Mouse (Mus musculus): ENCODE results near the gene Gm21981. TPM values are rescaled to one million over a fixed set of nuclear protein-coding genes. Genes with fewer than 3 reads are reported as not detected.
"Not testable (repeated sequence)": the region's sequence is repeated elsewhere in the genome, so short reads cannot be mapped to it uniquely, and the experiment has no call there.

Gene Gm21981
- total RNA-seq, 2 experiments from 2014 or later: 1.1 to 1.5 TPM

- no peak for DNase-seq
Observed at GRCm38 (mm10) chr17:47663009-47663713, 31.1 kb downstream of the Gm21981 start.

DNA sequence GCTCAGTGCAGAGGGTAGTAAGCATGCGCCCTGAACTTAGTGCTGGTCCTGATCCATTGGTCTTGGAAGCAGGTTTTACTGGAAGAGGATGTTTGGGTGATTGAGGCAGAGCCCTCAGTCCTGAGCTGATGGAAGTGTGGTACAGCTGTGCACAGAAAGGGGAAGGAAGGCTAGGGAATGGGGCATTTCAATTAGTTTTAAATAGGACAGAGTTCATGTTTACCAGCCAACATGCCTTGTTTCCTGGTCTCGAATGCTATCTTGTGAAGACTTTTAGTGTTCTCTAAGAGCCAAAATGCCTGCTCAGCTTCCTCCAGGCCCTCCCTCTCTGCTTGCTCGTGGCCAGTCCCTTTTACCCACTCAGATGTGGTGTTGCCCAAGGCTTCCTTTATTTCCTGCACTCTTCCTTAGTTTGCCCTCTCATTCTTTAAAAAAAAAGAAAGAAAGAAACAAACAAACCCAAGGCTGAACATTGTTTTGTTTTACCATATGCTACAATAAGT lies 35.5 kb downstream of the Gm21981 start:
- DNase-seq: no peak

GRCm38 (mm10) chr17:47657901-47658300 lies 36.4 kb downstream of the Gm21981 start:
- no peak for DNase-seq

DNA sequence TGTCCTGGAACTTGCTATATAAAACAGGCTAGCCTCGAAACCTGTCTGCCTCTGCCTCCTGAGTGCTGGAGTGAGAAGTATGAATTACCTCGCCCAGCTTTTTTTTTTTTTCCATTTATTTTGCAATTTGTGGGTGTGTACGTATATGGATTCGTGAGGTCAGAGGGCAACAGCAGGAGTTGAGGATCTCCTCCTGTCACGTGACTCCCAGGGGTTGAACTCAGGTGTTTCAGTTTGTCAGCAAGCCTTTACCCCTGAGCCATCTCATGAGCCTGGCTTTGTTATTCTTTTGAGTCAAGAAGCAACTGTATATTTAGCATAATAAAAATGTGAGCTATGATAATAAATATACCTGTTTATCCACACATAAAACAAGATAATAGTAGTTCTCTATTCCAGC lies 38.6 kb downstream of the Gm21981 start:
- DNase-seq: no peak

DNA sequence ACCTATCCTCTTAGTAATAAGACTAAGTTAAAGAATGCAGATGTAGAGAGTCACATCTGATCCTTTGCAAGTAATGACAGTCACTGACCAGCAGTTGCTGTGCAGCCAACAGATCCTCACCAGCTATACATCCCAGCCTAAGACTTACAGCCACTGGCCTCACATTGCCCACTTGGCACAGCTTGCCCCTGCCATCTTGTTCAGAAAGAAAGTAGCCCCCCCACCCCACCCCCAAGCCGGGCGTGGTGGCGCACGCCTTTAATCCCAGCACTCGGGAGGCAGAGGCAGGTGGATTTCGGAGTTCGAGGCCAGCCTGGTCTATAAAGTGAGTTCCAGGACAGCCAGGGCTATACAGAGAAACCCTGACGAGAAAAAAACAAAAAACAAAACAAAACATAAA lies 39.9 kb downstream of the Gm21981 start:
- DNase-seq: not testable (repeated sequence)

DNA sequence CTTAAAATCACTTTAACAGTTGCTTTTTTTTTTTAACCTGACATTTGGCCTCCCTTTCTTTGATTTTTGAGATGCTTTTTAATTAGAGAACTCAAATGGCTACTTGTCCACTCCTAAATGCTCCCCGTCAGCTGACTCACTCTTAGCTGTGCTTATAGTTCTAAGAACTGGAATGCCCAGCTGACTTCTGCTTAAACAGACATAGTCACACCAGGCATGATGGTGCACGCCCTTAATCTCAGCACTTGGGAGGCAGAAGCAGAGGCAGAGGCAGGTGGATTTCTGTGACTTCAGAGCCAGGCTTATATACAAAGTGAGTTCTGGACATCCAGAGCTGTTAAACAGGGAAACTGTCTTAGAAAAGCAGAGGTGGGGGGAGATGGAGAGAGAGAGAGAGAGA lies 42.3 kb downstream of the Gm21981 start:
- DNase-seq: no peak

GRCm38 (mm10) chr17:47648966-47649365 lies 45.3 kb downstream of the Gm21981 start:
- no peak for DNase-seq

DNA sequence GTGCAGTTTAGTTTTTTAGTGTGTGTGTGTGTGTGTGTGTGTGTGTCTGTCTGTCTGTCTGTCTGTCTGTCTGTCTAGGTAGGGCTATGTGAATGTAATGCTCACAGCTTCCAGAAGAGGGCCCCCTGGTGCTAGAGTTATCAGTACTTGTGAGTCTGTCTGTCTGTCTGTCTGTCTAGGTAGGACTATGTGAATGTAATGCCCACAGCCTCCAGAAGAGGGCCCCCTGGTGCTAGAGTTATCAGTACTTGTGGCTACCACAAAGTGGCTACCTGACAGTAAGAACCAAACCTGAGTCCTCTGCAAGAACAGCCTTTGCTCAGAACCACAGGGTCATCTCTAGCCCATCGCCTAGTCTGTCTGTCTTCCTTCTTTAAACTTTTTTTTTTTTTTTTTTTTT lies 47.6 kb downstream of the Gm21981 start:
- DNase-seq: peak; percentile 77

DNA sequence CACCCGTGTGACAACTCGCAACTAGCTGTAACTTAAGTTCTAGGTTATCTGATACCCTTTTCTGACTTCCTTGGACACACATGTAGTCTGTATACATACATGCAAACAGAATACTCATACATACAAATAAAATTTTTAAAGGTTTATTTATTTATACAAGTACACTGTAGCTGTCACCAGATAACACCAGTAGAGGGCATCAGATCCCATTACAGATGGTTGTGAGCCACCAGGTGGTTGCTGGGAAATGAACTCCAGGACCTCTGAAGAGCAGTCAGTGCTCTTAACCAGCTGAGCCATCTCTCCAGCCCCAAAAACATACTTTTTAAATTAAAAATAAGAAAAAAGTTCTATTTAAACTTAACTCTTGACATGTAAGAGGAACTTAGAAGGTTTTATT lies 51.3 kb downstream of the Gm21981 start:
- no peak for DNase-seq

Other genes with a start within 250 kb of the Gm21981 start
- gene Taf8, start 192.2 kb downstream of the Gm21981 start, total RNA-seq (2021): 10 to 100 TPM; 15.4 to 19.1 TPM
- gene Ccnd3, start 189.4 kb downstream of the Gm21981 start, total RNA-seq (2021): 100 to 1,000 TPM; 178 to 185 TPM
- gene Bysl, start 83.0 kb downstream of the Gm21981 start, total RNA-seq (2021): 10 to 100 TPM; 14.1 to 16.6 TPM
- gene Med20, start 82.9 kb downstream of the Gm21981 start, total RNA-seq (2021): 10 to 100 TPM; 38.1 to 39.8 TPM
- gene Gm20517, start 82.9 kb downstream of the Gm21981 start, total RNA-seq (2021): 1 to 10 TPM; 2.8 to 5.5 TPM
- 1 to 10 TPM; 6.8 to 9.0 TPM for gene Usp49, start 63.8 kb downstream of the Gm21981 start, total RNA-seq (2021)
- gene Tomm6, start 6.1 kb downstream of the Gm21981 start, total RNA-seq (2021): 100 to 1,000 TPM; 223 to 226 TPM
- 1 to 10 TPM; 3.2 to 7.5 TPM for gene Frs3, start 5.4 kb downstream of the Gm21981 start, total RNA-seq (2021)
- gene Prickle4, start 281 bp upstream of the Gm21981 start, total RNA-seq (2021): 1 to 10 TPM; 2.2 to 4.8 TPM
- gene Pgc, start 32.4 kb upstream of the Gm21981 start, total RNA-seq (2021): not detected
- 10 to 100 TPM; 19.9 to 29.7 TPM for gene Tfeb, start 42.6 kb upstream of the Gm21981 start, total RNA-seq (2021)
- gene Mdfi, start 140.2 kb upstream of the Gm21981 start, total RNA-seq (2021): 1 to 10 TPM; 4.2 to 5.3 TPM
- 10 to 100 TPM; 24.8 to 25.6 TPM for gene Foxp4, start 230.2 kb upstream of the Gm21981 start, total RNA-seq (2021)

Measured in adrenal gland, postnatal 10 days (tissue).